Mouse (Mus musculus): ENCODE measurements around the gene Zfyve28. TPM values are rescaled to one million over a fixed set of nuclear protein-coding genes. Genes with fewer than 3 reads are reported as not detected.

Gene Zfyve28
- polyA plus RNA-seq, 1 experiment: 7.6 TPM

DNA sequence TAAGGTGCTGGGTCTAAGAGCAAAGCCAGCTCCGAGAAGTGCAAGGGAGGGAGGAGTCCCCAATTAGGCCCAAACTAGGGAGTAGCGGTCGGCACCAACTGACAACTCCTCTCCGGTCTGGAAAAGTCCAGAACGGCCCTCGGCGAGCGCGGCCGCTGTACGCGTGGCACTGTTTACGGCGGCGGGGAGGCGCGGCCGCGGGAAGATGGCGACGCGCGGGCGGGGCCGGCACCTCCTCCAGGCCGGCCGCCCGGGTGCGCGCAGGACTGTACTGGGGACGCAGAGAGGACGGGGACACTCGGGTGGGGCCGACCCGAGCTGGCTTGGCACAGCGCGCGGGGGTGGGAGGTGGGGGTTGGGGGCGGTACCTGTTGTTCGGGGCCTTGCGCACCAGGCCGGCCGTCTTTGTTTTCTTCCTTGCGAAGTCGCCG is 101.3 kb downstream of the Zfyve28 start:
- DNase-seq (ENCODE audit: low read depth): no peak
- TF ChIP-seq POLR2A (IDR thresholded peaks at IDR 0.05; ENCODE audit: borderline replicate concordance, extremely low read depth, insufficient read depth, insufficient read length, poor library complexity, severe bottlenecking): no peak

- no peak for DNase-seq (ENCODE audit: low read depth)
- TF ChIP-seq CTCF (IDR thresholded peaks at IDR 0.05; ENCODE audit: borderline replicate concordance, extremely low read depth, insufficient read depth, insufficient read length): no peak
- no peak for TF ChIP-seq POLR2A (IDR thresholded peaks at IDR 0.05; ENCODE audit: borderline replicate concordance, extremely low read depth, insufficient read depth, insufficient read length, poor library complexity, severe bottlenecking)
Measured at GRCm38 (mm10) chr5:34186391-34186790, 101.9 kb downstream of the Zfyve28 start.

GRCm38 (mm10) chr5:34185791-34186190 is 102.5 kb downstream of the Zfyve28 start:
- no peak for DNase-seq (ENCODE audit: low read depth)
- TF ChIP-seq CTCF (IDR thresholded peaks at IDR 0.05; ENCODE audit: borderline replicate concordance, extremely low read depth, insufficient read depth, insufficient read length): no peak
- TF ChIP-seq POLR2A (IDR thresholded peaks at IDR 0.05; ENCODE audit: borderline replicate concordance, extremely low read depth, insufficient read depth, insufficient read length, poor library complexity, severe bottlenecking): no peak

GRCm38 (mm10) chr5:34185051-34185580 is 103.1 kb downstream of the Zfyve28 start:
- DNase-seq (ENCODE audit: low read depth): no peak
- TF ChIP-seq CTCF (IDR thresholded peaks at IDR 0.05; ENCODE audit: borderline replicate concordance, extremely low read depth, insufficient read depth, insufficient read length): no peak
- no peak for TF ChIP-seq POLR2A (IDR thresholded peaks at IDR 0.05; ENCODE audit: borderline replicate concordance, extremely low read depth, insufficient read depth, insufficient read length, poor library complexity, severe bottlenecking)

DNA sequence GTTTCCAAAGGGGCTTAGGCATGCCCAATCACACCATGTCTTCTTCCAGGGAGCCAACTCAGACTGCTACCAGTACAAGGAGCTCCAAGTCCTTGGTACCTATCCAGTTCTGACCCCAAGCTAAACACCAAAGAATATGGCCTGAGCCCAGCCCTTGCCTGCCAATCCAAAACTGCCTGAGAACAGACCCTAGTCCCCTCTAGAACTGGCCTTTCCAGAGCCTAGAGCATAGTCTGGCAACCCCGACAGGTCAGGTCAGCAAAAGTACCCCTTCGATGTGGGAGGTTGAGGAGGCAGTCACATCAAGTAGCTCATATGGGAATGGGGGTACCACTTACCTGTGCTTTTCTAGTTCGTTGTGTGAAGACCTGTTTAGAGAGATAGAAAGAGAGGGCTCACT is 104.3 kb downstream of the Zfyve28 start:
- no peak for TF ChIP-seq CTCF (IDR thresholded peaks at IDR 0.05; ENCODE audit: borderline replicate concordance, extremely low read depth, insufficient read depth, insufficient read length)
- DNase-seq (ENCODE audit: low read depth): no peak

DNA sequence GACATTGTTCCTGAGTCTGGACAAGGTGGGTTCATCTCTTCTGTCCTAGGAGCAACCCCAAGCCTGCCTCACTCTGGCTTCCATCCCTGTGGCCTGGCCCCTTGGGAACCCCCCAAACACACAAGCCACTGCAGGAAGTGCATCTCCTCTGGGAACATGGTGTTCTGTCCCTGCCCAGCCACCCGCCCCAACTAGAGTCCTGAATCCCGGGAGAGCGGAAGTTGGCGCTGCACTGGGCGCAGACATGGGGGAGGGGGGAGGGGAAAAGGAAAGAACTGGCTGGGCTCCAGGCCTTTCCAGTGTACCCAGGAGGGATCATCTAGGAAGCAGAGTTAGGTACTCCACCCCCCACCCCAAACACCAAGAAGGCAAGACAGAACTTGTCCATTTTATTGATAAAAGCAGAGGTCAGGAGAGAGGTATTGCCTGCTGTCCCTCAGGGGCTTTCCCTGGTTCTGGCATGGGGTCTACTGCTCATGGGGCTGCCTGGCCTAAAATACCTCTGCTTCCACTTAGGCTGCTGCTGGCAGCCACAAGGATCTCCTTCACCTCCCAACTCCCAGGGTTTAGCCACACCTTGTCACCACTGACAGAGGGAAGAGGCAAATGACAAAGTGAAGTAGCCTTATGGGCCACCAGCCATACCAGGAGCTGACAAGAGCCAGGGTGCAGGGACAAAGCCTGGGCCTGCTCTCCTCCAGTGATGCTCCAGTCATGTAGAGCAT is 104.9 kb downstream of the Zfyve28 start:
- TF ChIP-seq CTCF (IDR thresholded peaks at IDR 0.05; ENCODE audit: borderline replicate concordance, extremely low read depth, insufficient read depth, insufficient read length) (no peak), POLR2A (IDR thresholded peaks at IDR 0.05; ENCODE audit: borderline replicate concordance, extremely low read depth, insufficient read depth, insufficient read length, poor library complexity, severe bottlenecking) (no peak)

GRCm38 (mm10) chr5:34182486-34182885 is 105.8 kb downstream of the Zfyve28 start:
- DNase-seq (ENCODE audit: low read depth): no peak

More for the DNA sequence above, 104.9 kb downstream of the Zfyve28 start:
- no peak for DNase-seq (ENCODE audit: low read depth)

DNA sequence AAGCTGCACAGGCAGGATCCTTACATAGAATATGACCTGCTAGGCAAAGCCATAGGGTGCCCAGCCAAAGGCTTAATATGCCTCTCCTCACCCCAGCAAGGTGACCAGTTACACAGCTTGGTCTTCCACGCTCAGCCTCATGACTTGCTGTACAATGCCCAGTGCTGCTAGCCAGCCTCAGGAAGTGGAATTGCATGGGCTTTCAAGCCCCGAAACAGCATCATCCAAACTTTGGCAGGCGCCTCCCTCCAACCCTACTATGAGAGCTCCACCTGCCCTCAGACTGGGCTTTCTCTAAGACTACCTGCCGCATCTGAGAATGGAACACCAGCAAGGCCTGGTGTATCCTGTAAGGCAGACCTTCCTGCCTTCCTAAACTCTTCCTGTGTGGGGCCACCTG is 110.4 kb downstream of the Zfyve28 start:
- DNase-seq (ENCODE audit: low read depth): no peak
- no peak for TF ChIP-seq POLR2A (IDR thresholded peaks at IDR 0.05; ENCODE audit: borderline replicate concordance, extremely low read depth, insufficient read depth, insufficient read length, poor library complexity, severe bottlenecking)

More at GRCm38 (mm10) chr5:34182486-34182885, 105.8 kb downstream of the Zfyve28 start:
- TF ChIP-seq CTCF (IDR thresholded peaks at IDR 0.05; ENCODE audit: borderline replicate concordance, extremely low read depth, insufficient read depth, insufficient read length) (no peak), POLR2A (IDR thresholded peaks at IDR 0.05; ENCODE audit: borderline replicate concordance, extremely low read depth, insufficient read depth, insufficient read length, poor library complexity, severe bottlenecking) (no peak)

DNA sequence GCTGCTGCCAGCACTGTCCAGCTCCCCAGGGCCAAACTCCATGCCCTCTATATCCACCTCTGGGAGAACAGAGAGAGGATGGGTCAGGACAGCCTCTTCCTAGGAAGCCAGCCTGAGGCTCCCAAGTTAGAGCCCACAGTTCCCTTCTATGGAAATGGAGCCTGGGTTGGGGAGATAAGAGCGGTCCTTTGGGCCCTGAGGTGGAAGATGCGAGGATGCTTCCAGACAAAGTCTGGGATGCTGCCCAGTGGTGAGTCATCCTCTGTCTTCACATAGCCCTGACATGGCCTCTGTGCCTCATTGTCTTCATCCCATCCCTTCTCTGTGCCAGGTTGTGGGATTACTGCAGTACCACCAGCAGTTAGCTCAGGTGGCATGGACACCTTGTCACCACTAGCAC is 111.2 kb downstream of the Zfyve28 start:
- no peak for DNase-seq (ENCODE audit: low read depth)

GRCm38 (mm10) chr5:34176691-34177090 is 111.6 kb downstream of the Zfyve28 start:
- no peak for DNase-seq (ENCODE audit: low read depth)
- no peak for TF ChIP-seq CTCF (IDR thresholded peaks at IDR 0.05; ENCODE audit: borderline replicate concordance, extremely low read depth, insufficient read depth, insufficient read length)
- TF ChIP-seq POLR2A (IDR thresholded peaks at IDR 0.05; ENCODE audit: borderline replicate concordance, extremely low read depth, insufficient read depth, insufficient read length, poor library complexity, severe bottlenecking): no peak

More for the DNA sequence above, 111.2 kb downstream of the Zfyve28 start:
- no peak for TF ChIP-seq POLR2A (IDR thresholded peaks at IDR 0.05; ENCODE audit: borderline replicate concordance, extremely low read depth, insufficient read depth, insufficient read length, poor library complexity, severe bottlenecking)
- TF ChIP-seq CTCF (IDR thresholded peaks at IDR 0.05; ENCODE audit: borderline replicate concordance, extremely low read depth, insufficient read depth, insufficient read length): no peak

DNA sequence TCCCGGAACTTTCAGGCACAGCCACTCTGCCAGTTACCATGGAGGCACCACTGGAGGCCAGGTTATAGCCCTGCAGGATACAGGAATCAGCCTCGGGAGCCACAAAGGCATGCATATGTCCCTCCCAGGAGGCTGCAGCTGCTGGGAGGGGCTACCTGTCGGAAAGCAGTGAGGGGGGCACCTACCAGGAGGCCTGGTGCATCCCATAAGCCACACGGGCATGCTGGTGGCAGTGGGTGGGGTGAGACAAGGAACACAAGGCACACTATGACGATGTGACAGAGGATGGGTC is 112.9 kb downstream of the Zfyve28 start:
- TF ChIP-seq CTCF (IDR thresholded peaks at IDR 0.05; ENCODE audit: borderline replicate concordance, extremely low read depth, insufficient read depth, insufficient read length): no peak
- no peak for TF ChIP-seq POLR2A (IDR thresholded peaks at IDR 0.05; ENCODE audit: borderline replicate concordance, extremely low read depth, insufficient read depth, insufficient read length, poor library complexity, severe bottlenecking)

GRCm38 (mm10) chr5:34174550-34175402 is 113.5 kb downstream of the Zfyve28 start:
- no peak for DNase-seq (ENCODE audit: low read depth)
- TF ChIP-seq CTCF (IDR thresholded peaks at IDR 0.05; ENCODE audit: borderline replicate concordance, extremely low read depth, insufficient read depth, insufficient read length) (no peak), POLR2A (IDR thresholded peaks at IDR 0.05; ENCODE audit: borderline replicate concordance, extremely low read depth, insufficient read depth, insufficient read length, poor library complexity, severe bottlenecking) (no peak)

More for the DNA sequence above, 112.9 kb downstream of the Zfyve28 start:
- DNase-seq (ENCODE audit: low read depth): no peak
